Mouse (Mus musculus) heart, embryonic 11.5 days (tissue): ENCODE measurements at regions not wholly inside any gene's neighbourhood (a gene's known extent, or its start where the extent isn't known, plus 50 kb on each side); places are given as distances from the start of the nearest gene placed in this dataset.

Experiments used
- ATAC-seq: fragments of 200-750 bp; cut with Nextera tagmentation; replicated peaks from 2 replicates; pipeline ENCODE4 v1.8.0; 2017; ENCODE audit warnings: moderate library complexity; ENCODE audit not compliant: insufficient number of reproducible peaks, low FRiP score, low TSS enrichment
- H3K27ac ChIP-seq: fragments of 300-500 bp; sonication (generic); 2 replicates; pipeline ENCODE4 v1.5.1; 2014; ENCODE audit warnings: mild to moderate bottlenecking, low read depth, low read length
- H3K27me3 ChIP-seq: fragments of 300-500 bp; sonication (generic); 2 replicates; pipeline ENCODE4 v1.6.1; 2014; ENCODE audit warnings: mild to moderate bottlenecking, low read length, mixed read lengths; ENCODE audit not compliant: control insufficient read depth, insufficient read depth
- H3K36me3 ChIP-seq: fragments of 300-500 bp; sonication (generic); 2 replicates; pipeline ENCODE4 v1.6.1; 2014; ENCODE audit warnings: mild to moderate bottlenecking, low read length, moderate library complexity, mixed read lengths; ENCODE audit not compliant: control insufficient read depth, insufficient read depth
- H3K4me1 ChIP-seq: fragments of 300-500 bp; sonication (generic); 2 replicates; pipeline ENCODE4 v1.6.1; 2014; ENCODE audit warnings: low read length; ENCODE audit not compliant: control insufficient read depth, insufficient read depth
- H3K4me2 ChIP-seq: fragments of 300-500 bp; sonication (generic); 2 replicates; pipeline ENCODE4 v1.6.1; 2014; ENCODE audit warnings: mild to moderate bottlenecking, moderate library complexity
- H3K4me3 ChIP-seq: fragments of 300-500 bp; sonication (generic); 2 replicates; pipeline ENCODE4 v1.5.1; 2014; ENCODE audit warnings: low read depth, low read length
- H3K9ac ChIP-seq: fragments of 300-500 bp; sonication (generic); 2 replicates; pipeline ENCODE4 v1.6.1; 2014; ENCODE audit warnings: mild to moderate bottlenecking, low read depth, low read length, moderate library complexity
- H3K9me3 ChIP-seq: fragments of 300-500 bp; sonication (generic); replicated peaks from 2 replicates; pipeline ENCODE4 v1.6.1; 2016; ENCODE audit warnings: low read length; ENCODE audit not compliant: control insufficient read depth
- WGBS: fragments of 180-500 bp; shearing (Covaris S2); extraction: QIAGEN DNeasy Blood & Tissue Kit; methylation state at CpG from one replicate; pipeline ENCODE4 v1.1.7; 2014; ENCODE audit not compliant: insufficient replicate concordance; 5-methylcytosine and 5-hydroxymethylcytosine counted together

GRCm38 (mm10) chr3:66747073-66747710, 234.0 kb upstream of the Rsrc1 start:
- H3K4me1 ChIP-seq: no peaks in the 10 kb centered on the region
- no peak for ATAC-seq
- no peak overlapping the region for H3K9ac ChIP-seq
- no peak overlapping the region for H3K27ac ChIP-seq
- WGBS: 73% methylated on average over 20 of the region's 20 CpGs
- no peak overlapping the region for H3K4me3 ChIP-seq
- no peaks in the 10 kb centered on the region for H3K9me3 ChIP-seq
- H3K36me3 ChIP-seq: no peaks in the 10 kb centered on the region
- no peaks in the 10 kb centered on the region for H3K27me3 ChIP-seq
- H3K4me2 ChIP-seq: no peak overlapping the region

- WGBS: 67% methylated on average over 3 of the region's 3 CpGs
- ATAC-seq: no peak
- Histone ChIP-seq H3K4me2 (no peak overlapping the region), H3K27me3 (no peaks in the 10 kb centered on the region), H3K9me3 (no peaks in the 10 kb centered on the region), H3K4me1 (no peaks in the 10 kb centered on the region), H3K36me3 (no peaks in the 10 kb centered on the region), H3K27ac (no peak overlapping the region), H3K4me3 (no peak overlapping the region), H3K9ac (no peak overlapping the region)
These were observed 223.0 kb upstream of the Rsrc1 start for GRCm38 (mm10) chr3:66758141-66758540.

GRCm38 (mm10) chr3:66759841-66760240, 221.3 kb upstream of the Rsrc1 start:
- no peaks in the 10 kb centered on the region for H3K27me3 ChIP-seq
- H3K4me3 ChIP-seq: no peak overlapping the region
- H3K36me3 ChIP-seq: no peaks in the 10 kb centered on the region
- no peak overlapping the region for H3K9ac ChIP-seq
- no peaks in the 10 kb centered on the region for H3K4me1 ChIP-seq
- 80% methylated on average over 4 of the region's 4 CpGs for WGBS
- no peak for ATAC-seq
- no peaks in the 10 kb centered on the region for H3K9me3 ChIP-seq
- H3K4me2 ChIP-seq: no peak overlapping the region
- no peak overlapping the region for H3K27ac ChIP-seq

- Histone ChIP-seq H3K27me3 (no peaks in the 10 kb centered on the region), H3K9ac (no peak overlapping the region), H3K4me2 (no peak overlapping the region), H3K27ac (no peak overlapping the region), H3K4me3 (no peak overlapping the region), H3K9me3 (no peaks in the 10 kb centered on the region), H3K4me1 (no peaks in the 10 kb centered on the region), H3K36me3 (no peaks in the 10 kb centered on the region)
- ATAC-seq: no peak
- 81% methylated on average over 3 of the region's 3 CpGs for WGBS
These were observed 218.7 kb upstream of the Rsrc1 start for GRCm38 (mm10) chr3:66762446-66762845.

GRCm38 (mm10) chr3:66797351-66798010, 183.7 kb upstream of the Rsrc1 start:
- ATAC-seq: no peak
- no peaks in the 10 kb centered on the region for H3K36me3 ChIP-seq
- WGBS: 71% methylated on average over 12 of the region's 12 CpGs
- H3K27me3 ChIP-seq: no peaks in the 10 kb centered on the region
- H3K4me2 ChIP-seq: no peak overlapping the region
- H3K9ac ChIP-seq: no peak overlapping the region
- no peak overlapping the region for H3K4me3 ChIP-seq
- no peak overlapping the region for H3K27ac ChIP-seq
- no peaks in the 10 kb centered on the region for H3K9me3 ChIP-seq
- no peaks in the 10 kb centered on the region for H3K4me1 ChIP-seq

GRCm38 (mm10) chr3:66798292-66798691, 182.9 kb upstream of the Rsrc1 start:
- Histone ChIP-seq H3K4me2 (no peak overlapping the region), H3K9ac (no peak overlapping the region), H3K36me3 (no peaks in the 10 kb centered on the region), H3K4me1 (no peaks in the 10 kb centered on the region), H3K27me3 (no peaks in the 10 kb centered on the region), H3K9me3 (no peaks in the 10 kb centered on the region), H3K4me3 (no peak overlapping the region), H3K27ac (no peak overlapping the region)
- 79% methylated on average over 5 of the region's 5 CpGs for WGBS
- ATAC-seq: no peak

GRCm38 (mm10) chr3:66802538-66802937, 178.7 kb upstream of the Rsrc1 start:
- Histone ChIP-seq H3K36me3 (no peaks in the 10 kb centered on the region), H3K4me3 (no peak overlapping the region)
- 84% methylated on average over 5 of the region's 5 CpGs for WGBS

GRCm38 (mm10) chr3:66806176-66806575, 175.0 kb upstream of the Rsrc1 start:
- no peaks in the 10 kb centered on the region for H3K36me3 ChIP-seq
- H3K27ac ChIP-seq: no peak overlapping the region
- no peaks in the 10 kb centered on the region for H3K27me3 ChIP-seq
- no peak overlapping the region for H3K4me3 ChIP-seq
- 50% methylated on average over 1 of the region's 1 CpGs for WGBS
- no peak overlapping the region for H3K9ac ChIP-seq
- ATAC-seq: no peak
- no peaks in the 10 kb centered on the region for H3K4me1 ChIP-seq
- no peaks in the 10 kb centered on the region for H3K9me3 ChIP-seq
- H3K4me2 ChIP-seq: no peak overlapping the region

More at GRCm38 (mm10) chr3:66802538-66802937, 178.7 kb upstream of the Rsrc1 start:
- no peaks in the 10 kb centered on the region for H3K27me3 ChIP-seq
- H3K9me3 ChIP-seq: no peaks in the 10 kb centered on the region
- ATAC-seq: no peak
- no peak overlapping the region for H3K9ac ChIP-seq
- H3K4me2 ChIP-seq: no peak overlapping the region
- no peaks in the 10 kb centered on the region for H3K4me1 ChIP-seq
- no peak overlapping the region for H3K27ac ChIP-seq
